ENCODE assay signal across 11 mouse cellular contexts in the genomic region with DNA sequence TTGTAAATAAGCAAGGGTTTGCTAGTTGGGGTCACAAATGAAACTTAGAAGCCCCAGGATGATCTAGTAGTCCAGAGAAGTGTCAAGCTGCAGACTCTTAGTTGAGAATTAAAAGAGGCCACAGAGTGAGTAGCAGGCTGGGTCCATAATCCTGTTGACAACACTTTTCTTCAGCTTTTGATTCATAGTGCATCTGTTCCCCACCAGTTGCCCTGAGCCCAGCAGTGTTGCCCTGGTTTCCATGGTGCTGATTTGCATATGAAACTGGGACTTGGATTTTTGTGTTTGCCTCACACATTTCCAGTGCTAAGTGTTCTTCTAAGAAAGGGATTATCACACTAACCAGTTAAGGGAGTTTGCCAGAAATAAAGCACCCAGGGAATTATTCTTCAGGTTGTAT.
DNase-seq lines count a peak whose midpoint lies in the region; ATAC-seq and TF ChIP-seq lines count a peak whose summit lies in the region.
"Had no signal": no experiment of that assay in that cellular context is flagged by ENCODE, and none has a peak within 500 bp of the region (broad histone marks: within the 10 kb centered on the region; RNA-seq: fewer than 3 reads in every experiment).

No protein-coding gene starts in this region.

- H3K9me3 ChIP-seq in forebrain, embryonic 14.5 days (replicated peaks; ENCODE audit: control insufficient read depth, low read length): no peaks in the 10 kb centered on the region
- H3K9me3 ChIP-seq in neural tube, embryonic 14.5 days (ENCODE audit: control insufficient read depth, low read length): no peaks in the 10 kb centered on the region
- H3K9me3 ChIP-seq: limb, embryonic 15.5 days had no signal

- H3K27me3 ChIP-seq in kidney, adult 2 months (replicated peaks; ENCODE audit: control insufficient read depth, insufficient read depth, low read length): no peaks in the 10 kb centered on the region
- no peaks in the 10 kb centered on the region for H3K27me3 ChIP-seq in forebrain, embryonic 14.5 days (replicated peaks; ENCODE audit: control insufficient read depth, insufficient read depth, low read length)
- no peaks in the 10 kb centered on the region for H3K27me3 ChIP-seq in neural tube, embryonic 14.5 days (ENCODE audit: control insufficient read depth, insufficient read depth, low read length)
- H3K27me3 ChIP-seq: limb, embryonic 15.5 days had no signal

- no peak for TF ChIP-seq CTCF in kidney, adult 2 months (conservative IDR thresholded peaks at IDR 0.05; ENCODE audit: insufficient read depth, insufficient read length, low read depth, low read length)

- 0 out of 2 replicates have a peak overlapping the region, but pooled peaks have one; percentile 33 for H3K27ac ChIP-seq in kidney, adult 2 months (ENCODE audit: insufficient read depth, low read depth, low read length)
- 0 out of 2 replicates have a peak overlapping the region, but pooled peaks have one; percentile 3 for H3K27ac ChIP-seq in forebrain, embryonic 14.5 days (ENCODE audit: low read depth, low read length)
- no peak overlapping the region for H3K27ac ChIP-seq in neural tube, embryonic 14.5 days (ENCODE audit: low read depth, low read length)
- H3K27ac ChIP-seq: limb, embryonic 15.5 days had no signal

- no peak overlapping the region for H3K9ac ChIP-seq in forebrain, embryonic 14.5 days (ENCODE audit: low read length)
- no peak overlapping the region for H3K9ac ChIP-seq in neural tube, embryonic 14.5 days (replicated peaks; ENCODE audit: low read depth, low read length)
- H3K9ac ChIP-seq: limb, embryonic 15.5 days had no signal

- ATAC-seq in forebrain, embryonic 14.5 days: peak; percentile 92
- ATAC-seq in neural tube, embryonic 14.5 days (ENCODE audit: low read depth): peak; percentile 61; the same call in 1 of the 2 replicates
- ATAC-seq: Patski had no signal

- H3K4me2 ChIP-seq in forebrain, embryonic 14.5 days (ENCODE audit: low read length): no peak overlapping the region
- H3K4me2 ChIP-seq in neural tube, embryonic 14.5 days (ENCODE audit: low read depth, low read length): no peak overlapping the region
- H3K4me2 ChIP-seq: limb, embryonic 15.5 days had no signal

- peaks cover 22% of the 10 kb centered on the region for H3K4me1 ChIP-seq in kidney, adult 2 months (ENCODE audit: control insufficient read depth, insufficient read depth, low read length)
- H3K4me1 ChIP-seq in forebrain, embryonic 14.5 days (ENCODE audit: control insufficient read depth, insufficient read depth, low read length): peaks cover 21% of the 10 kb centered on the region
- H3K4me1 ChIP-seq in neural tube, embryonic 14.5 days (ENCODE audit: control insufficient read depth, insufficient read depth, low read length): no peaks in the 10 kb centered on the region; the same call in none of the 2 replicates
- H3K4me1 ChIP-seq: limb, embryonic 15.5 days had no signal

- TF ChIP-seq POLR2A in kidney, adult 2 months (IDR thresholded peaks at IDR 0.05; ENCODE audit: low read depth, low read length): no peak

- peak; percentile 65 for DNase-seq in kidney, adult 2 months
- DNase-seq in kidney, adult 11 months: no peak
- peak; percentile 85 for DNase-seq in forebrain, embryonic 14.5 days (ENCODE audit: low spot score)
- DNase-seq in left cerebral cortex, adult 18-20 months (ENCODE audit: low spot score in 2 of 2): peak; percentile 22 to 67
- DNase-seq in thymus, adult 18-20 months: no peak
- DNase-seq in urinary bladder, postnatal 36 days (ENCODE audit: low spot score in 2 of 2): no peak
- no peak for DNase-seq in ovary, postnatal 36 days (ENCODE audit: low spot score)
- DNase-seq: gastrocnemius, postnatal 10 days had no signal

- H3K4me3 ChIP-seq in kidney, adult 2 months (ENCODE audit: insufficient read depth, low read depth, low read length): no peak overlapping the region
- H3K4me3 ChIP-seq in forebrain, embryonic 14.5 days (ENCODE audit: low read depth, low read length): no peak overlapping the region
- no peak overlapping the region for H3K4me3 ChIP-seq in neural tube, embryonic 14.5 days (ENCODE audit: low read depth, low read length)
- H3K4me3 ChIP-seq: limb, embryonic 15.5 days had no signal

- H3K36me3 ChIP-seq in kidney, adult 2 months (ENCODE audit: control insufficient read depth, insufficient read depth, low read length): no peaks in the 10 kb centered on the region
- H3K36me3 ChIP-seq in forebrain, embryonic 14.5 days (ENCODE audit: control insufficient read depth, insufficient read depth, low read length): no peaks in the 10 kb centered on the region
- no peaks in the 10 kb centered on the region for H3K36me3 ChIP-seq in neural tube, embryonic 14.5 days (ENCODE audit: control insufficient read depth, insufficient read depth, low read length)
- H3K36me3 ChIP-seq: limb, embryonic 15.5 days had no signal

Comparison
In these comparisons a context has a peak if more than half of its experiments do, and no peak if none do; other contexts are left out.
1. DNase-seq: peak in kidney, adult 2 months (single experiment), forebrain, embryonic 14.5 days (single experiment) and left cerebral cortex, adult 18-20 months (2 of 2); none in kidney, adult 11 months (single experiment), thymus, adult 18-20 months (0 of 2), urinary bladder, postnatal 36 days (0 of 2) and ovary, postnatal 36 days (single experiment).